Mouse (Mus musculus): Measurements from ENCODE around the gene Ankrd40. TPM values are rescaled to one million over a fixed set of nuclear protein-coding genes. Genes with fewer than 3 reads are reported as not detected.

Gene Ankrd40
- total RNA-seq, 4 experiments from 2014 or later = 136 to 147 (median 145) TPM

DNA sequence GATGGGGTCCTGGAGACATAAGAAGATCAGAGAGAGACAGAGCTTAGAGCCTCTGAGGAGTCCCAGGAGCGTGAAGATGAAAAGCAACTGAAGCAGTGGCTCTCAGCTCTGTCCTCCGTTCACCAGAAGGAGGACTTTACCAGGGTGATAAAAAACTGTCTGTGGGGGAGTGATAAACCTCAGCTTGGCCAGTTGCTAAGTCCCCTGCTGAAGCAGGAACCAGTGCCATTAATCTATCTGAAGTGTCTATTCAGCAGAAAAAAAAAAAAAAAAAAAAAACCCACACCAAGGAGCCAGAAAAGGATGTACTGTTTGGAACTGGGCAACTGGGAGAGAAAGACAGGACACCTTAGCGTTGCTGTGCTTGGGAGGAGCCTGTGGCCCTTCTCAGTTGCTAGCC is 23.3 kb downstream of the Ankrd40 start:
- no peak for DNase-seq (ENCODE audit: low spot score in 2 of 2)

DNA sequence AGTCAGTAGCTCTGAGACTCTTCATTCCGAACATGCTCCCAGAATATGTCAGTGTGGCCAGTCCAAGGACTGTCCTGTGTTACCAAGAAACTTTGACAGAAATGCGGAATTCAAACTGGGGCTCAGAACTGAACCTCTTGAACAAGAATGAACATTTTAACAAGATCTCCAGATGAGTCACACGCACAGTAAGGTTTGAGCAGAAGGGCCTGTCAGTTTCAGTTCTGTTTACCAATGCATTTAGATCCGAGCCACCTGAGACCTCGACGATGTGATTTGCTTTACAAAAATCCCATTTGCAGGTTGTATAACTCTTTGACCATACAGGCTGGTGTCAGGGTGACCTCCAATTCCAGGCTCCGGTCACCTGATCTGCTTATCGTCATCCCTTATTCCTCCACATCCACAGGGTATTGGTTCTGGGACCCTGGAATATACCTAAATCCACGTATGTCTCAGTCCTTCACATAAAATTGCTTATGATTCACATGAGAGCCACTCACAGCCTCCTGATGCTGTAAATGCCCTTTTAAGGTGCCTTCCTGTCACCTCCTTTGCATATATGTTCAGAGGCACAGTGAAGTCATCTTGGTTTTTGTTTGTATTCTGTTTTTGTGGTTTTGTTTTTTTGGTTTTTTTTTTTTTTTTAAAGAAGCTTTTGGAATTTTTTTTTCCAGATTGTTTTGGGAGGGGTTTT is 27.9 kb downstream of the Ankrd40 start:
- DNase-seq (ENCODE audit: low spot score in 2 of 2) = no peak

DNA sequence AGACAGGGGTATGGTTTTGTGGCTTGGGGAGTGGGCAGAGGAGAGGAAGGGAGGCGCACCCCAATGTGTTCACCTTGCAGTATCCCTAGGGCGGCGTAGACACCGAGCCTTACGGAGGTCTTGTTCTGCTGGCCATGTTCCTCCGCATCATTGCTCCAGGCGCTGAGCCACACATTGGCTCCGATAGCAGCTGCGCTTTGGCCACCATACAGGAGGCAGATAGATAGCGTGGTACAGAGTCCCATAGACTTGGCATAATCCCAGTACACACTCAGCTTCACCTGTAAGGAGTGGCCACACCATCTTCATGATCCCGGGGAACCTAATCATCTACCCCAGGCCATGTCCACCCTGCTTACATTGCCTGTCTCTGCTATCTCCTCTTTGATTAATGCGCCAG is 31.4 kb downstream of the Ankrd40 start:
- no peak for DNase-seq (ENCODE audit: low spot score in 2 of 2)

DNA sequence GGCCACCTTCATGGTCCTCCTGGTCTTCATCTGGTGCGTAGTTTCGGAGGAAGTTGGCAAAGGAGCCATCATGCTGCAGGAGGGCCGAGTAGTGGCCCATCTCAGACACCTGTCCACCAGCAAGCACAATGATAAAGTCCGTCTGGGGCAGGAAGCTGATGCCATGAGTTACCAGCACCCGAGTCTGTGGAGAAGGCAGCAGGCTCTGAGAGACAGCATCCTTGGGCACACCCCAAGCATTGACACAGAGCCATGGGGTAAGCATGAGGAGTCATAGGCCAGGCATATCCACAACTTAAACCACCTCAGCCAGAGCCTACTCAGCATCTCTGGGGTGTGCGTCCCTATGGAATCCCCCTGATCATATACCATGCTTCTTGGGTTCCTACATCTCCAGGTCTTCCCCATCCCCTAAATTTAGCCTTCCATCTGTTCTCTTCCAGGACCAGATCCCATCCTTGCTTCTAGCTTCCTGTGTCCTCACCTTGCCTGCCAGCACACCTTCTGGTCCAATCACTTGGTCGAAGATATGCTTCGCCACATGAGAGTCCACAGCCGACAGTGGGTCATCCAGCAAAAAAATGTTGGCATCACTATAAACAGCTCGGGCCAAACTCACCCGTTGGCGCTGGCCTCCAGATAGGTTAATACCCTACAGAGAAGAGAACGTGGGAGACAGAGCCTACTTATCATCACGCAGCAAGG is 33.5 kb downstream of the Ankrd40 start:
- no peak for DNase-seq (ENCODE audit: low spot score in 2 of 2)

DNA sequence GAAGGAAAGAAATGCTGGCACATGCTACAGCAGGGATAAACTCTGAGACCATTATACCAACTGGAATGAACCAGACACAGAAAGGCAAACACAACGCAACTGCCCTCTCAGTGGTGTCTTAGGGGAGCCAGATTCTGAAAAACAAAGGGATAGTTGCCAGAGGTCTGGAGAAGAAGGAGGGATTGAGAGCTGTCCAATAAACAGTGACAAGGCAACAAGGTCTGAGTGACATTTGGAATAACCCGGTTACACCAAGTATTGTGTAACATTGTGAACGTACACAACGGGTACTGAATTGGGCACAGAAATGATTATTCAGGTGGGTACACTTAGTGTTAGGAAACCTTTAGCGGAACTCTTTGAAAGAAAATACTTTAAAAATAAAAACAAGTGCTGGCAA is 34.3 kb downstream of the Ankrd40 start:
- DNase-seq (ENCODE audit: low spot score in 2 of 2) = no peak

DNA sequence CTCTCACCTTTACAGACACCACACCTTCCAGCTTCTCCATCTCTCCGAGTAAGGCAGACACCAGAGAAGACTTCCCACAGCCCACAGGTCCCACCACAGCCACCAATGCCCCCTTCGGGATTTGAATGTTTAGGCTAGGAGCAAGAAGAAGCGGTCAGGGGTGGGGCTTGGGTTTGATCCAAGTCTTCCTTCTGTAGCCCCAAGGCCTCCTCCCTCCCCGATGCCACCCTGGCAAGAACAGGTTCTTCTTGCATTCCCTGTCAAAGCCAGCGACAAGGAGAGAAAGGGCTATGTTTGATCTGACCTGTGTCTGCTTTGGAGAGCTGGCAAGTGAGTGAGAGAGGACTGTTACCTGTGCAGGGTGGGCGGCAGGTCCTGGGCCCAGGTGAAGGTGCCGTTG is 35.9 kb downstream of the Ankrd40 start:
- no peak for DNase-seq (ENCODE audit: low spot score in 2 of 2)

DNA sequence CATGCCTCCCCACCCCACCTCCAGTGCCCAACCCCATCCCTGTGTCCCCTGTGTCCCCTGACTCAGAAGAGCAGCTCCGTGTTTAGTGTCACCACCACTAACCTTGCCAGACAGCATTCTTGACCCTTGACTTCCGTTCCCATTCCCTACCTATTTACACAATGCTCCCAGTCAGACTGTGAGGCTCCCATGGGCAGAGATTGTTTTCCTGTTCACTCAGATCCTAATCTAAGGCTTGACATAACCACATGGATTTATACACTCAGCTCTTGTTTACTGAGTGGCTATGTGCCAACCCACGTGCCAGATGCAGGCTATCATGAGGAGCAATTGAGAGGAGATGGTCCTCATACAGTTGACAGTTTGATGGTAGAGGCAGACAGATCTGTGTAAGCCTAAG is 37.5 kb downstream of the Ankrd40 start:
- DNase-seq (ENCODE audit: low spot score in 2 of 2) = no peak

DNA sequence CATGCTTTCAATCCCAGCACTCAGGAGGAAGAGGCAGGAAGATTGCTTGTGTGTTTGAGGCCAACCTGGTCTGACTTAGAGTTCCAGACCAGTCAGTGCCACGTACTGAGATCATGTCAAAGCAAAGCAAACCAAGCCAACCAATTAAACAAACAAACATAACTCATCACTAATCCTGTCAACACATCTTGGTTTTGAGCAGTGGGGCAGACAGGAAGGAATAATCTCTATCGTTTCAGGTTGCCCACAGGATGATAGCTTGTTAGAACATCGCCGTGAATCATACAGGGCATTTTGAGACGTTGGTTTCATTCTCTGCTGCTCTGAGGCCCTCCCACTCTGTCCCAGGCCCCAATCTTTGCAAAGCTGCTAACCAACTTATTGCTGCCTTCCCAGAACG is 42.2 kb downstream of the Ankrd40 start:
- no peak for DNase-seq (ENCODE audit: low spot score in 2 of 2)

DNA sequence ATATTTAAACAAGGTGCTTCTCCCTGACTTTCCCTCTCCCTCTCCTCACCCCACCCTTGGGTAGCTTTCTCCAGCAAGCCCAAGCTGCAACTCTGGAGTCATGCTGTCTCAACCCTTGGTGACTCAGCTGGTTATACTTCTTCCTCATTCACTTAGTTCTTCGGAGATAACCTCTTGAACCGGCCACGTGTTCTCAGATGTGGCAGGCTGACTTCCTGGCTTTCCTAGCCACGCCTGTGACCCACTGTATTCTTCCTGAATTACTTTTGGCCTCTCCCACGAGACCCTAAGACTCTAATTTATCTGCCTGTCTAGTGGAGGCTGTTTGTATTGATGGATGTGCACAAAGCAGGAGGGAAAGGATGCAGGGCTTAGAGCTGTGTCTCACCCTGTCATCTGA is 43.0 kb downstream of the Ankrd40 start:
- DNase-seq (ENCODE audit: low spot score in 2 of 2) = no peak

DNA sequence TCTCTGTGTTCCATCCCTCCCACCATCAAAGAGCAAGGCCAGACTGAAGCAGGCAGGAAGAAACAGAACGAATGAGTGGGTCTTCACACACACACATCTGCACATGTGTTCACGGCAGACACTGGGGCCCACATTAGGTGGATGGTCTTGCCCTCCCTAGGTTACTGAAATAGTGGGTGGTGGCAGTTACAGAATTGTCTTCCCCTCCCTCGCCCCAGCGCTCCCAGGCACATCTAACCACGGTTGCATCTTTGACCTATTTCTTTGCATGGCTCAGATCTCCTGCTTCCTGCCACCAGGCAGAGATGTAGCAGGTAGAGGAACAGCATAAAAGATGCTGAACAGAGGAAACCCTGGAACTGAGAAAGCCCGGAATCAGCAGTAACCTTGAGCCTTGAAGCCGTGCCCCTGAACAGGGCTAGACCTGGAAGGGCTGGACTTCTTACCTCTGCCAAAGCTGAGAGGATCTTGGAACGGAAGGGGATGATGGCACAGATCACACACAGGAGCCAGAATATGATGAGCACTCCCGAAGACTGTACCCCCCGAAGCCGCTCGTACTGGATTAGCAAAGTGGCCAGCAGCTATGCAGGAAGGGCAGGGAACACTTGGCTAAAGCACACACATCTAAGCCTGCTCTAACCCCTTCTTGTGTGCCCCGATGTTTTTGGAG is 46.6 kb downstream of the Ankrd40 start:
- DNase-seq (ENCODE audit: low spot score in 2 of 2) = no peak

DNA sequence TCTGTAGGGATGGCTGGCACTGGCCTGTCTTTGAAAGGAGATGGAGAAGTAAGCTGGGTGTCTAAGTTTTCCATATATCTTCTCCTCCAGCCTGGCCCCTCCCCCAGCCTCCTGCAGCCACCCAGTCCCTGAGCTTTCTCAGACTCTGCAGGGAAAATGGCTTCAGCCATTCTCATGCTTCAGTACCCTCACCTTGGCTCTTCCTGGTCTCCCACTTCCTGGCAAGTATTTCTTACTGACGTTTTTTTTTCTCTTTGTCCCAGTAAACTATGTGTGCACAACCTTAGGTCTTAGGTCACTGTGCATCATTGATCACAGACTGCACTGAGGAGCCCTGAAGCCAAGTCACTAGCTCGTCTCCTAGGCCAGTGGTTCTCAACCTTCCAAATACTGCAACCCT is 51.3 kb downstream of the Ankrd40 start:
- no peak for DNase-seq (ENCODE audit: low spot score in 2 of 2)

DNA sequence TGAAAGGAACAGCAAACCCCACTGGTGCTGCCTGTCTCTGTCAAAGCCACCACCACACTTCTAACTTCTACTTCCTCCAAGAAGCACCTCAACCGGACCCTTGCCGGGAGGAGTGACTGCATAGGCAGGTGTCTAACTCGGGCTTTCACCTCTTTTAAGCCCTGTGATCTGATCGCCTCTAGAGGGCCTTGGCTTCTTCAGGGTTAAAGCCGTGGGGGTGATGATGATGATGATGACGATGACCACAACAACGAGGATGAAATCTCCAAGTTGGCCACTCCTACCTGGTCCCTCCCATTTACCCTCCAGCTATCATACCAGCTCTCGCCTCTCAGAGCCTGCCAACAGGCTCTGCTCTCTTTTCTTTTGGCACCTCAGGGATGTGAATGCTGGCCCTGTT is 51.9 kb downstream of the Ankrd40 start:
- no peak for DNase-seq (ENCODE audit: low spot score in 2 of 2)

DNA sequence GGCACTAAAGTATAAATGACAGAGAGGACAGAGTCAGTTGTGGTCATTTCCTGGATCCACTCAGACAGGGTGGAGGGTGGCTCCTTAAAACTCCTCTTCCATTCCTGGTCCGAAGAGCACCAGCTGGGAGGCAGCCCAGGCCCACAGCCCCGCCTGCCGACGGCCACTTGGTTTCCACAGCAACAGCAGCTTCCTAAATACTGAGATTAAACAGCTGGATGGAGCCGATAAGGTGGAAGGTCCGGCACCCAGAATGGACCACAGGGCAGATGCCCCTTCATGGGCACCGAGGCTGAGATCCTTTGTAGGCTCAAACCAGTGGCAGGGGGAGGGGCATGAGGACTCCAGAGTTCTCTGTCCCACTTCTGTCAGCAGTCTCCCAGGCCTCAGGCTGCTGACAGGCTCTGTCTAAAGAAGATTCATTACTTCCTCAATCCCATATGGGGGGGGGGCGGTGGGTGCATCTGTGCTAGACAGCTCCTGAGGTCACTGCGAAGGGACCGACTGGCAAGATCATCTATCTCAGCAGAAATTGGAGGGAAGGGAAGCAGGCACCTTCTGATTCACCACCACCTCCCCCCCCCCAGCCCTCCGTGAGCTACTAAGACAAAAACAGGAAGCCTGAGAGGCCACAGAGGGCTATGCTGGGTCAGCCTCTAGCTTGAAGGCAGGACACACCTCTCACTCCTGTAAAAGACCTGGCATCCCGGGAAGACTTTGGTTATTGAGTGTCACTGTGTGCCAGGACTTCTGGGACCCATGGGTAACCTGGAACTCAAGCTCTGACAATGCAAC is 58.4 kb downstream of the Ankrd40 start:
- no peak for DNase-seq (ENCODE audit: low spot score in 2 of 2)

DNA sequence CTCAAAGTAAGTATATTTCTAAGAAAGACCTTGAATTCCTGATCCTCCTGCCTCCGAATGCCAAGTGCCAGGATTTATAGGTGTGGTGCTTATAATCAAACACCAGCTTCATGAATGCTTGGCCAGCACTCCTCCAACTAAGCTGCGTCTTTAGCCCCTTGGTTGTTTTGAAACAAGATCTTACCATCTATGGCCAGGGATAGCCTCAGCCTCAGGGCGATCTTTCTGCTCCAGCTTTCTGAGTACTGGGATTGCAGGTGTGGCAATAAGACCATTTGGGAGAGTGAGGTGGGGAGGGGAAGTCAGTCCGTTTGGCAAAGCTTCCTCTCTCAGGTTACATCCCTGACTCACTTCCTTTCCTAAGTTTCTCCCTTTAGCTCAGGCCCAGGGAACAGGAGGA is 60.0 kb downstream of the Ankrd40 start:
- DNase-seq (ENCODE audit: low spot score in 2 of 2) = no peak

DNA sequence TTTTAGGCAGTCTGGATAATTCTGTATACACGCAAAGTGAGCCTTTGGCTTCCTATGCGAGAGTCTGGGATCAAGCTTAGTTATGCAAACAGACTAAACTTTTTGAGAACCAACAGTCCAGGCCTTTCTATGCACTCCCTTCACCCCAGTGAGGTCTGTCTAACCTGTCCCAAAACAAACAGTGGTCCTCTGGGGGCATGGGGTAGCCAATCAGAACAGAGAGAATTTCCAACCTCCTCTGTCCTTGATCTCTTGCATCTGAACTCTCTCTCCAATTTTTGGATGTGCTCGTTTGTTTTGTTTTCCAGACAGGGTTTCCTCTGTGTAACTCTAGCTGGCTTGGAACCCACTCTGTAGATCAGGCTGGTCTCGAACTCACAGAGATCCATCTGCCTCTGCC is 61.2 kb downstream of the Ankrd40 start:
- DNase-seq (ENCODE audit: low spot score in 2 of 2) = no peak

DNA sequence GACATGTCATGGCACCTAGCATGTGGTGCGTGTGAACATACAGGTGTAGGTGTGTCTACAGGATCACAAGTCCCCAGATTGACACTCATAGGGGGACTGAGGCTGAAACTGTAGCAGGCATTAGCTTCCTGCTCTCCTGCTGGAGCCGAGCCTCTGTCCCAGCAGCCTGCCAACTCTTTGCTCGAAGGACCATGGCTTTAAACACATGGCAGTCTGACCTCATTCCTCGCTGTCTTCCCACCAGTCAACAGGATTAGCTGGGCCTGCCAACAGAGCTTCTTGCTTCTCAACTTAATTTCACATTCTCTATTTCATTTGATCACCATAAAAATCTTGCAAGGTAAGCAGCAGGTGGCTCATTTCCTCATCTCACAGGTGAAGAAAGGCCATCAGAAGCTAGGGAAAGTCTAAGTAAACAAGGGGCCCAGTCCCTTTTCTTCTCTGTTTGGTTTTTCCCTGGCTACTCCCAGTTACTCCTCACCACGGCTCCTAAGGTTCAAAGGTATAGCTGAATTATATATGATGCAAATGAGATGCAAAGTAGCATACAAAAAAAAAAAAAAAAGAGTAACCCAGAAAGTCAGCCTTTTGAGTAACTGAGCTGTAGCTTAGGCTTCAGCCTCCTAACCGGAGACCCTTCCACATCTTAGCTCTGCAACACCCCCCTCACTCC is 62.1 kb downstream of the Ankrd40 start:
- no peak for DNase-seq (ENCODE audit: low spot score in 2 of 2)

DNA sequence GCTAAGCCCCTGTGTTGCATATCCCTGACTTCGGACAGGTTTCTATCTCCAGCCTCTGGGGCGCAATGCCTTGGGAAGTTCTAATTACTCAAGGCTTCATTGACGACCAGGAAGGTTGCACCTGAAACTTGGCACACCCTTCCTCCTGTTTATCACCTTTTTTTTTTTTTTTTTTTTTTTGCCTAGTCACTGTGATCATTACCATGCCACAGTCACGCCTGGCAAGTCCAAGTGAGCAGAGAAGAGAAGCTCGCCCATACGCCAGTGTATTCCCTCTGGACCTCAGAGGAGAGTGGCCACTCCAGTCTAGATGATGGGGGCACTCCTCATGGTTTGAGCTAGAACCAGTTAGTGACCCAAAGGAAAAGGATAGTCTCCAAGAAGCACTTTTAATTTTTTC is 63.0 kb downstream of the Ankrd40 start:
- no peak for DNase-seq (ENCODE audit: low spot score in 2 of 2)

All from left cerebral cortex, adult 8-10 months (tissue).